Mouse (Mus musculus) heart, embryonic 14.5 days (tissue): ENCODE data around the gene Shc2. TPM values are rescaled to one million over a fixed set of nuclear protein-coding genes. Genes with fewer than 3 reads are reported as not detected.

Experiments
- ATAC-seq: fragments of 200-750 bp; cut with Nextera tagmentation; 2 replicates; pipeline ENCODE4 v1.8.0; 2017; ENCODE audit warnings: low read depth, moderate TSS enrichment; ENCODE audit not compliant: insufficient number of reproducible peaks, insufficient read depth, low FRiP score
- H3K27ac ChIP-seq, 2 experiments: fragments of 200-500 bp in 1 of 2; fragments of 300-500 bp in 1 of 2; sonication (generic) in 1 of 2; replicated peaks in 1 of 2; 2 replicates each; pipeline ENCODE4 v1.5.1; 2012 to 2014; ENCODE audit warnings: low read depth in 2 of 2, low read length in 2 of 2, control low read depth in 1 of 2, mild to moderate bottlenecking in 1 of 2, mixed read lengths in 1 of 2; ENCODE audit not compliant: control insufficient read depth in 1 of 2, insufficient read depth in 1 of 2
- H3K27me3 ChIP-seq: fragments of 300-500 bp; sonication (generic); 2 replicates; pipeline ENCODE4 v1.6.1; 2014; ENCODE audit warnings: mild to moderate bottlenecking, low read length, control low read depth; ENCODE audit not compliant: control insufficient read depth, insufficient read depth
- H3K36me3 ChIP-seq: fragments of 300-500 bp; sonication (generic); 2 replicates; pipeline ENCODE4 v1.6.1; 2014; ENCODE audit warnings: mild to moderate bottlenecking, control low read depth, low read length, mixed read lengths; ENCODE audit not compliant: control insufficient read depth, insufficient read depth
- H3K4me1 ChIP-seq, 2 experiments: fragments of 200-500 bp in 1 of 2; fragments of 300-500 bp in 1 of 2; sonication (generic) in 1 of 2; 2 replicates each; pipeline ENCODE4 v1.6.1; 2012 to 2014; ENCODE audit warnings: low read length in 2 of 2, control low read depth in 1 of 2, mixed read lengths in 1 of 2; ENCODE audit not compliant: control insufficient read depth in 2 of 2, insufficient read depth in 2 of 2
- H3K4me2 ChIP-seq: fragments of 300-500 bp; sonication (generic); 2 replicates; pipeline ENCODE4 v1.6.1; 2014; ENCODE audit warnings: mild to moderate bottlenecking, low read length
- H3K4me3 ChIP-seq, 2 experiments: fragments of 200-500 bp in 1 of 2; fragments of 300-500 bp in 1 of 2; sonication (generic) in 1 of 2; 2 replicates each; pipeline ENCODE4 v1.5.1; 2012 to 2014; ENCODE audit warnings: low read length in 2 of 2, mild to moderate bottlenecking in 2 of 2, control low read depth in 1 of 2, low read depth in 1 of 2, moderate library complexity in 1 of 2; ENCODE audit not compliant: control insufficient read depth in 1 of 2, insufficient read depth in 1 of 2
- H3K9ac ChIP-seq: fragments of 300-500 bp; sonication (generic); 2 replicates; pipeline ENCODE4 v1.6.1; 2014; ENCODE audit warnings: mild to moderate bottlenecking, low read length
- H3K9me3 ChIP-seq: fragments of 300-500 bp; sonication (generic); 2 replicates; pipeline ENCODE4 v1.6.1; 2016; ENCODE audit warnings: low read length, control low read depth; ENCODE audit not compliant: control insufficient read depth
- WGBS: fragments of 180-500 bp; shearing (Covaris S2); extraction: QIAGEN DNeasy Blood & Tissue Kit; methylation state at CpG from one replicate; pipeline ENCODE4 v1.1.7; 2014; 5-methylcytosine and 5-hydroxymethylcytosine counted together
- polyA plus RNA-seq: library from polyadenylated mRNA; unstranded; fragments of >200 nt; fragmentation: Nextera tagmentation; extraction: Ambion mirVana; gene quantifications from 2 replicates; pipeline ENCODE4 v1.2.1, GENCODE M21; 2014

Shc2 gene
- polyA plus RNA-seq, 1 experiment from 2014 or later = 1.6 TPM

DNA sequence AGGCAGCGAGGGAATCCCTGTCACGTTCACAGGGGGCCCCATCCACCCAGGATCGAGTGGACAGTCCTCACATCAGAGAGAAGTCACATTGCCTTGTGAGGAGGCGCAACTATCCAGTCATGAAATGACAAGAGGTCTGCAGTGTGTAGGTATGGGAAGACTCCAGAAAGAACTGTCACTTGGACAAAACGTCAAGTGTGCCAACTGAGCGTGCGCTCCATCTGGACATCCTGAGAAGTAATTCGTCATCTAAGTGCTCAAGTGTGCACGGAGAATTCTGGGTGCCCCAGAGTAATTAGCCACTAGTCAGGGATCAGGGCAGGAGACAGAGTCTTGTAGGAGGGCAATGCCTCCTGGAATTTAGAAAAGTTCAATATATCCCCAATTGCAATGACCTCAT lies 12.3 kb downstream of the Shc2 start:
- no peak overlapping the region for H3K9ac ChIP-seq
- H3K9me3 ChIP-seq = no peaks in the 10 kb centered on the region
- H3K4me2 ChIP-seq = no peak overlapping the region
- H3K36me3 ChIP-seq = no peaks in the 10 kb centered on the region
- H3K27ac ChIP-seq = no peak overlapping the region
- H3K4me3 ChIP-seq = no peak overlapping the region
- no peaks in the 10 kb centered on the region for H3K4me1 ChIP-seq
- WGBS = 72% methylated on average over 9 of the region's 9 CpGs
- H3K27me3 ChIP-seq = no peaks in the 10 kb centered on the region
- no peak for ATAC-seq

DNA sequence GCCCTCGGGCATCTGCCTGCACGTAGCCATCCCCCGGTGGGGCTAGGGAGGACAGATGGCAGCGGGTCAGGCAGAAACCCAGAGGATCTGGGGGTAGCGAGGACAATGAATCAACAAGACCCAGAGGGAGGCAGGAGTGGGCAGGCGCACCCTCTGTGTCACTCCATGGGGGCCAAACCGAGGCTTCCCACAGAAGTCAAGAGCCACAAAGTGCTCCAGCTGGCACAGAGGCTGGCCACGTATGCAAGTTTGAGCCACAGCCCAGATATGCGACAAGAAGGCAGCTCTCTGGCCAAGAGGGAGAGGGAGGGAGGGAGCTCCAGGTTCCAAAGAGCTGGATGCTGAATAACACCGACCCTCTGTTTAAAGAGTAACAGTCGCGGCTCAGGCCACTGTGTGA lies 13.8 kb downstream of the Shc2 start:
- Histone ChIP-seq H3K9me3 (no peaks in the 10 kb centered on the region), H3K27ac (no peak overlapping the region), H3K27me3 (no peaks in the 10 kb centered on the region), H3K4me1 (no peaks in the 10 kb centered on the region), H3K36me3 (no peaks in the 10 kb centered on the region), H3K9ac (no peak overlapping the region), H3K4me3 (no peak overlapping the region), H3K4me2 (no peak overlapping the region)
- ATAC-seq = no peak
- 71% methylated on average over 12 of the region's 12 CpGs for WGBS

DNA sequence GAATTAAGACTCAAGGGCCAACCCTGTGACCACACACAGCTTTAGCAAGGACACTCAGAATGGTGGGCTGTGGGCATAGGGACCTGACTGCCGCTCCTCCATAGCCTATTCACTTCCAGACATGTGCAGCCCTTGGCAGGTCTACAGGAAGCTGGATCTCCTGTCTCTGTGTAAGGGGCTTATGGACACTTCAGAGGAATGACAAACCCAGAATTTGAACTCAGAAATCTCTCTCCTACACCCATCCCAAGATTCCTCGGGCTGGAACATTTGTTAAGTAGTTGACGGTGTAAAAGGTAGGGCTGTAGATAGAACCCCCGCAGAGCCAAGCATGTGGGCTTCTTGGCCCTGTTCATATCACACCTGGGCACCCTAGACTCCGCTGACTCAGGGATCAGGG lies 21.3 kb downstream of the Shc2 start:
- Histone ChIP-seq H3K27me3 (peaks cover 30% of the 10 kb centered on the region), H3K9ac (no peak overlapping the region), H3K27ac (no peak overlapping the region), H3K36me3 (no peaks in the 10 kb centered on the region), H3K4me3 (no peak overlapping the region), H3K9me3 (no peaks in the 10 kb centered on the region), H3K4me2 (no peak overlapping the region), H3K4me1 (peaks cover 9 to 15% of the 10 kb centered on the region in 2 experiments; a peak in 3 of 4 replicates)
- 85% methylated on average over 5 of the region's 5 CpGs for WGBS
- ATAC-seq = no peak

DNA sequence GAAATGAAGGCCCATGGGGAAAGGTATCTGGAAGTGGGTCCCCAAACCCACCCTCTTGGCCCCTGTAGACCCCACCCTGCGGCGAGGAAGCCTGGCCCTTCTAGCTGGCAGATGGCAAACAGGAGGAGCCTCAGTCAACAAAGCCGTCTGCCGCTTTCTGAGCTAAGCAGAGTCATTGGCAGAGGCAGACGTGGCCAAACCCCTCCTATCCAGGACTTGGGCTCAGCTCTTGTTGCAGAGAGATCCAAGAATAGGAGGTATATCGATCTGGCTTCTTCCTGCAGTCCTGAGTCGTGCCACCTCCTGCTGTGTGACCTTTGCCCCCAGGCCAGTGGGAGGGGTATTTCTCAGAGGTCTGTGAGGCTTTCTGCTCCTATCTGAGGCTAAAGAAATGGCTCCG lies 21.9 kb downstream of the Shc2 start:
- Histone ChIP-seq H3K36me3 (no peaks in the 10 kb centered on the region), H3K9ac (no peak overlapping the region), H3K27me3 (peaks cover 31% of the 10 kb centered on the region), H3K4me1 (peaks cover 9 to 15% of the 10 kb centered on the region in 2 experiments; a peak in 3 of 4 replicates), H3K4me2 (no peak overlapping the region), H3K27ac (no peak overlapping the region), H3K9me3 (no peaks in the 10 kb centered on the region), H3K4me3 (no peak overlapping the region)
- ATAC-seq = no peak
- WGBS = 13% methylated on average over 8 of the region's 8 CpGs

DNA sequence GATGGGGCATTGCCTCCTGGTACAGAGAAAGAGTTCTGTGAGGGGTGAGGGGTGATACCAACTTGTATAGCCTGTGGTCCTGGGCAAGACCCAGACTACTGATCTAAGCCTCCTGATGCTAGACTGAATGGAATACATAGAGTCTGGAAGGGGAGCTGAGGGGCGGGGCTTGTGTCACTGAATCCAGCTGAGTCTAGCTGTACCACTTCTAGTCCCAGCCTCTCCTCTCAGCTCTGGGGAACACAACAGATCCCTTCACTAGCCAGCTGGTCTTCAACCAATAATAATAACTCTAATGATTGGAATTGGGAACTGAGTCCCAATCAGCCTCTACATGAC lies 23.4 kb downstream of the Shc2 start:
- Histone ChIP-seq H3K27ac (no peak overlapping the region), H3K27me3 (peaks cover 39% of the 10 kb centered on the region), H3K9ac (no peak overlapping the region), H3K4me2 (peak overlapping the region; percentile 92), H3K9me3 (no peaks in the 10 kb centered on the region), H3K4me3 (peak overlapping the region; percentile 55 to 56), H3K36me3 (no peaks in the 10 kb centered on the region), H3K4me1 (peaks cover 9 to 15% of the 10 kb centered on the region in 2 experiments; a peak in 3 of 4 replicates)
- 80% methylated on average over 1 of the region's 1 CpGs for WGBS
- ATAC-seq = peak; percentile 20; the same call in 1 of the 2 replicates

DNA sequence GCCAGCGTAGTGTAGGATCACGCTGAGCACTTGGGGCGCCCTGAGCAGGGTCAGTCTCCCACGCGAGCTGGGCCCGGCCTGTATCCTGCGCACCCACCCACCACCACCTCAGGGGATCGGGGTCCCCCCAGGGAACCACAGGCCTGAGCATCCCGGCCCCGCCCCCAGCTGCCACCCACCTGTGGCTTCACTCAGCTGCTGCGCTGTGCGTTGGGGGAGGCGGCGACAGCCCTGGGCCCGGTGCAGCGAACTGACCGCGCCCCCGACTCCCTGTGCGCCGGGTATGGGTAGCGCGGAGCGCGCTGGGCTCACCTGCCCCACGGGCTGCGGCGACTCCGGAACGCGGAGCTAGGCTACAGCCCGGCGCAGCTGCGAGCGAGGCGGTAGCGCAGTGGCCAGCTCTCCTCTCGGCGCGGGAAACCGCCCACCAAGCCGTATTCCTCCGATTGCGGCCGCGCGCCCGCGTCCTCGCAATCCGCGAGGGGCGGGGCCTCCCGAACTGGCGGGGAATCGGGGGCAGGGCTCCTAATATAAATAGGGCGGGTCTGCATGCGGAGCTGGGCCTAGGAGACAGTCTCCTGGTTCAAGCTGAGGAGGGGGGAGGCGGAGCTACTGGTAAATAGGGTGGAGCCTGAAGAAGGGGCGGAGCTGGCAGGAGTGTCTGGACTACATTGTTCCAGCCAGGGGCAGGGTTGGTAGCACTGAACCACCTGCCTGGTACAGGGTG lies 24.0 kb downstream of the Shc2 start, which contains the start of gene C2cd4c:
Gene C2cd4c, minus strand, starts transcription at position 448 of the 727 bp plus-strand sequence.
- H3K27ac ChIP-seq = no peak within 1 kb of the TSS
- peaks cover 9 to 15% of the 10 kb centered on the region in 2 experiments; a peak in 3 of 4 replicates for H3K4me1 ChIP-seq
- H3K27me3 ChIP-seq = peaks cover 39% of the 10 kb centered on the region
- H3K4me2 ChIP-seq = peak within 1 kb of the TSS; percentile 92
- no peaks in the 10 kb centered on the region for H3K36me3 ChIP-seq
- WGBS = 1% methylated on average over 60 of the region's 60 CpGs
- no peaks in the 10 kb centered on the region for H3K9me3 ChIP-seq
- ATAC-seq = peak; percentile 18; the same call in 1 of the 2 replicates
- H3K4me3 ChIP-seq = peak within 1 kb of the TSS; percentile 55 to 56
- H3K9ac ChIP-seq = peak within 1 kb of the TSS; percentile 62

DNA sequence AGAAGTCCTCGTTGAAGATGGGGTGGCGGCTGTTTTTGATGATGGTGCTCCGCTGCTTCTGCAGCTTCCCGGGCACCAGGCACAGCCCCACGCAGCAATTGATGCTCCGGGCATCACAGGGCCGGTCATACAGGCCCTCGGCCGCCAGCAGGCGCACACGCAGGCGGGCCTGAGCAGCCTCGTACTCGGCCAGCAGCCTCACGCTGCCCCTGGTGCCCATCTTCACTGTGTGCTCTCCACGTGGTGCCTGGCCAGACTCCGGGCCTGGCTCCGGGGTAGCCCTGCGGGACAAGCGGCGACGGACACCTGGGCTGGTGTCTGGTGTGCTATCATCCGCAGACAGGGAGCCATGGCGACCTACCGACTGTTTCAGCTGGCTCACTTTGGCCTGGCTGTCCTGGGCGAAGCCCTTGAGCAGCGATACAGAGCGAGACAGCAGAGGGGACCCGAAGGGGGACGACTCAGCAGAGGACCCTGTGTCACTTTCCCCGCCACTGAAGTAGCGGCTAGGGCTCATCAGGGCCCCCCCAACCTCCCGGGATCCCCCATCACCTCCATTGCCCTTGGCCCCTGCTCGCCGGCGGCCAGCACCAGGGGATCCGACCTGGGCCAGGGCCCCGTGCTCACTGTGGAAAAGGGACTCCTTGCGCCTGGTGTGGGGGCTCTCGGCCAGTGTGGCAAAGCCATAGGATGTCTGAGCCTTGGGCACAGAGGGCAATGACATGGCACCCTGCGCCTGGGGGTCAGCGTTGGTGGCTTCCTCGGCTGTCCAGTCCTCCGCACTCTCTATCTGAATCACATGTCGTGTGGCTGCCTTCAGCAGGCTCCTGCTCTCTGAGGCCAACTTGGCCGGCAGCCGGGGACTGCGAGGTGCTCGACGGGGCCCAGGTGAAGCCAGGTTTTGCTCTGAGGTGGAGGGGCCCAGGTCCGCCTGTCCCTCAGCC lies 25.3 kb downstream of the Shc2 start:
- Histone ChIP-seq H3K36me3 (no peaks in the 10 kb centered on the region), H3K4me1 (peaks cover 9 to 15% of the 10 kb centered on the region in 2 experiments; a peak in 3 of 4 replicates), H3K4me2 (peak overlapping the region; percentile 53), H3K4me3 (peak overlapping the region in 1 of 2 experiments; percentile 17; a peak in 2 of 4 replicates), H3K9me3 (no peaks in the 10 kb centered on the region), H3K9ac (peak overlapping the region; percentile 34; the same call in 1 of the 2 replicates), H3K27me3 (peaks cover 43% of the 10 kb centered on the region), H3K27ac (no peak overlapping the region)
- no peak for ATAC-seq
- 11% methylated on average over 51 of the region's 51 CpGs for WGBS
